Mouse (Mus musculus): ENCODE measurements around the gene Pip5k1a. TPM values are rescaled to one million over a fixed set of nuclear protein-coding genes. Genes with fewer than 3 reads are reported as not detected.
"Not testable (repeated sequence)": the region's sequence is repeated elsewhere in the genome, so short reads cannot be mapped to it uniquely, and the experiment has no call there.

The Pip5k1a gene
- total RNA-seq, 2 experiments from 2014 or later = 16.5 to 17.1 TPM

DNA sequence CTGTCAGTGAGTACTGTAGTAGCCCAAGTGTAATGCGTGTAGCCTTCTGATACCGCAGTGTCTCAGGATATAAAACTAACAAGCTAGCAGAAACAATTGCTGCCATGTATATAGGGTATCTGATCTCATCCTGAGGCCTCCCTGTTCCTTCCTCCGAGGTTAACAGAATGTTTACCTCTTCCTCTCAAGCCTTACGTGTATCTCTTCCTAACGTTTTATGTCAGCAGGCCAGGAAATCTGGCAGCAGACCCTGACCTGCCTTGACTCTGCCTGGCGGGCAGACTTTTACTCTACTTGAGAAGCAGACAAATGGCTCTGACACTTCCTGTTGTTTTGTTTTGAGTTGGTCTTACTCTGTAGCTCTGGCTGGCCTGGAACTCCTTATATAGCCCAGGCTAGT, 14.8 kb upstream of the Pip5k1a start:
- DNase-seq = no peak
- intact Hi-C loops (cut with DNase I) = no loop called here

DNA sequence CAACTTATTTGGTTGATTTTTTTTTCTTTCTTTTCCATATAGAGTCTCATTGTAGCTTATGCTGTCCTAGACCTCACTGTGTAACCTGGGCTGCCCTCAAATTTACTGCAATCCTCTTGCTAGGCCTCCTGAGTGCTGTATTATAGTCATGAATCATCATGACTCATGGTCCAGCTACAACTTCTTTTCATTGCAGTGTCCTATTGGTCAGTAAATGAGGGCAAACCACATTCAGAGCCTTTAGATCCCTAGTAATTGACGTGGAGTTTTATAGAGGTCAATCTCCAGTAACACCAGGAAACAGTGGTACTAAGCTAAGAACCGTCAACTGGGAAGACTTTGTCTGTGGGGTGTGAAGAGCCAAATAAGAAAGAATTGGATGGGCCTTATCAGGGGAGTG, 11.0 kb upstream of the Pip5k1a start:
- intact Hi-C loops (cut with DNase I) = no loop called here
- DNase-seq = no peak

DNA sequence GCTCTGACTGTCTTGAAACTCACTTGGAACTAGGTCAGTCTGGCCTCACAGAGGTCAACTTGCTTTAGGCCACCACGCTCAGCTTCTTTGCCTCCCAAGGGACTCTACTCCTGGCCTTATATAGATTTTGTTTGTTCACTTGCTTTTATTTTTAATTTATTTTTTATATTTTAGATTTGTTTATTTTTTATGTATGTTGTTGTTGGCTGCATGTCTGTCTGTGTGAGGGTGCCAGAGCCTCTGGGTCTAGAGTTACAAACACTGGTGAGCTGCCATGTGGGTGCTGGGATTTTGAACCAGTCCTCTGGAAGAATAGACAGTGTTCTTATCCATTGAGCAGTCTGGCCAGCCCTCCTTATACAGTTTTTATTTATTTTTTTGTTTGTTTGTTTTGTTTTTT, 6.0 kb upstream of the Pip5k1a start:
- no peak for DNase-seq
- intact Hi-C loops (cut with DNase I) = no loop called here

DNA sequence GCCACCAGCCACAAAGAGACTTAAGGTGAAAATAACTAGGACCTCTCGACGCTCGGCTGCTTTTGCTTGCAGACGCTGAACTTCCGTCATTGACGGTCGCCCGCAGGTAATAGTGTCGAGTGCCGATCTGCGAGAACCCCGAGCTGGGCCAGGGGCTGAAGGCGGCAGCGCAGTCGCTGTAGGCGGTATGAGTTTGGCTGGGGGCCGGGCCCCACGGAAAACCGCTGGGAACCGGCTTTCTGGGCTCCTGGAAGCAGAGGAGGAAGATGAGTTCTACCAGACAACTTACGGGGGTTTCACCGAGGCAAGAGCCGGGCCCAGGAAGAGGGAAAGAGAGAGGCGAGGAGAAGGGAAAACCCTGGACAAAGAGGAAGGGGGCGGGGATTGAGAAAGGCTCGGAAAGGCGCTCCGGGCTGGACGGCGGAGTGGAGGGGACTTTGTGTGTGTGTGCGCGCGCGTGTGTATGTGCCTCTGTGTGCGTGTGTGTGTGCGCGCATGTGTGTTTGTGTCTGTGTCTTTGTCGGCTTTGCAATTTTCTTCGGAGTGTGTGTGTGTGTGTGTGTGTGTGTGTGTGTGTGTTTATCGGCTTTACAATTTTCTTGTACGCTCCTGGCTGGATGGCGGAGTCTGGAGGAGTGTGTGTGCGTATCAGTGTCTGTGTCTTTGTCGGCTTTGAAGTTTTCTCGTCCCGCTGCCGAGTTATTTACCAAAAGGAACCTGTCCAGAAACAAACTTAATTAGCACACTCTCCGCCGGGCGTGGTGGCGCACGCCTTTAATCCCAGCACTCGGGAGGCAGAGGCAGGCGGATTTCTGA, 4.4 kb upstream of the Pip5k1a start, which contains the start of gene Vps72:
Gene Vps72 (plus strand): TSS at position 112 of the 816 bp plus-strand sequence.
- intact Hi-C loops (cut with DNase I) = loop anchor here (2.0 kb wide), 1 partner anchor 22 kb away; no protein-coding TSS in a partner anchor
- peak; percentile 89 to 92 for DNase-seq

DNA sequence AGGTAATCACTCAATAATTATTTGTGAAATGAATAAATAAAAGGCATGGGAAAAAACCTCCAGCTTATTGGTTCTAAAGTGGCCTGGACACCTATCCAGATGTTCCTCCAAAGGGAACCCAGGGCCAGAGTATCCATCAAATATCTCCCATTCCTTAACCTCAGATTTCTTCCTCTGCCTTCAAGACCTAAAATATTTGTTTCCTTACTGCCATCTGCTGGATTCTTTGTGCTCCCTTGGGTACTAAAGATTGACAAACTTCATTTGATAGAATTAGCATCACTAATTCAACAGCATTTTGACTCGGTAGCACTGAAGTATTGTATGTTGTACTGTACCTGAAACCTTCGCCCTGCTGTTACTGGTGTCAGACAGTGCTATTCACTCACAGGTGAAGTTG, 1.2 kb upstream of the Pip5k1a start:
- intact Hi-C loops (cut with DNase I) = no loop called here
- DNase-seq = no peak

DNA sequence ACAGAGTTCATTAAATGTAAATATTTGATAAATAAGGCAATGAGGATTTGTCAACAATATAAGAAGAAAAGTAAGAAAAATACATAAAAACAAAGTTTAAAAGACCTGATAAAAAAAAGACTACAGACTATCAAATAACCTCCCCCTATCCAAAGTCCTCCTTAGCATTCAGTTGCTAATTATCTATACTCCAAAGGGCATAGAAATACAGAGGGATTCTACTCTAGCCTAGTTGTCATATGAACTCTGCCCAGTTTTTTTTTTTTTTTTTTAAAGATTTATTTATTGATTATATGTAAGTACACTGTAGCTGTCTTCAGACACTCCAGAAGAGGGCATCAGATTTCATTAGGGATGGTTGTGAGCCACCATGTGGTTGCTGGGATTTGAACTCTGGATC, 578 bp upstream of the Pip5k1a start:
- DNase-seq; intact Hi-C loops (cut with DNase I): not testable (repeated sequence)

DNA sequence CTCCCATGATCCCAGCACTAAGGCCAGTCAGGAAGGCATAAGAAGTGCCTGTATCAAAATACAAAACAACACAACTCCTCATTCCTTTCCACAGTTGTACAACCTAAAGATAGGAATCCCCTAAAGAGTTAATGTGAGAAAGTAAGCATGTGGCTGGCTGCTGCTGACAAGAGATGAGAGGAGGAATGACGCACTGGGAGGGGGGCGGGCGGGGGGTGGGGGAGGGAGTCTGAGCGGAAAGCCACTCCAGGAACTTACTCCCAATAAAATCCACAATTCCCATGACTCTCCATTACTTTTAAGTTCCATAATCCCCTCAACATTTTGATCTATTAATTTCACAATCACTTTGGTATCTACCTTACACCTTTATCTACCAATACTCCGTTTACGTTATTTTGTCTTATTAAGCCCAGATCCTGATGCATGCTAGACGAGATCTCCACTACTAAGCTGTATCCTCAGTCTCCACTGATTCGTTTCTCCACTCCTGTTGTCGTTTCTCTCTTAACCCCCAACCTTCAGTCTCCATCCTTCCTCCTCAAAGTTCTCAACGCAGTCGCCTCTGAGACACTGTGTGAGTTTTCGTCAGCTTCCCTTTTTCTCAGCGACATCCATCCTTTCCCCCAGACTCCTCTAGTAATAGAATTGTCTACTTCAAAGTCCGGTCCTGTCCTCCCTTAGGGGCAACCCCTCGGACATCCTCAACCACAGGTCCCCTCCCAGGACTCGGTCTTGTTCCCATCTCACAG, 968 bp downstream of the Pip5k1a start:
- no peak for DNase-seq
- intact Hi-C loops (cut with DNase I) = no loop called here

DNA sequence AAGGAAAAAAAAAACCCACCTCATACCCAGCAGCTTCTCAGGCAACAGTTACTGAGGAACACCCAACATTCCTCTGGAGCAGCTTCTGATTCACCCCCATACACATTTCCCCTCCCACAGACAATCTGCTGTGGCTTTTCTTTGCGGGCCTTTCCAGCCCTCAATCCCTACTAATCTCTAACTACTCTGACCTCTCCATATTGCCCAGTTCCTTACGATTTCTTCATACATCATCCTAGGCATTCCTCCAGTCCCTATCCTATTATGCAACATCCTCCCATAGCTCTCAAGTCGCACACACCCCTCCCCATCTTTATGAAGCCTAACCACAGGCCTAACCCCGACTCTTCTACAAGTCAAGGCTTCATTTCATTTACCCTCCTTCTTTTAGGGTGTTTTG, 1.6 kb downstream of the Pip5k1a start:
- intact Hi-C loops (cut with DNase I) = no loop called here
- DNase-seq = no peak

DNA sequence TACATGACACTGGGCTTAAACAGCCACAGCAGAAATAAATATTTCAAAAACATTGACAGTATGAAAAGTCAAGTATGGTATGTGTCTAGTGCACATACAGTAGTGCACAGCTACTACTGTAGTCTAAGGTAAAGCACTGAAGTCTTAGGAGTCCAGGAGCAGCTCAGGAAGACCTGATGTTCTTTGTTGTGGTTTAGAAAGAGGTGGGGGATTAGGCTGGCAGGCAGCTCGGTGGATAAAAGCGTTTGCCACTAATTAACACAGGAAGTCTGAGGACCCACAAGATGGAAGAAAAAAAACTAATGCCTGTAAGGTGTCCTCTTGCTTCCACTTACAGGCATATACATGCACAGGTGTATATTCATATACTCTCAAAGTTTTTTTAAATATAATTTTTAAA, 5.9 kb downstream of the Pip5k1a start:
- no peak for DNase-seq
- intact Hi-C loops (cut with DNase I) = loop anchor here (5.0 kb wide), 1 partner anchor 54 kb away; no protein-coding TSS in a partner anchor

DNA sequence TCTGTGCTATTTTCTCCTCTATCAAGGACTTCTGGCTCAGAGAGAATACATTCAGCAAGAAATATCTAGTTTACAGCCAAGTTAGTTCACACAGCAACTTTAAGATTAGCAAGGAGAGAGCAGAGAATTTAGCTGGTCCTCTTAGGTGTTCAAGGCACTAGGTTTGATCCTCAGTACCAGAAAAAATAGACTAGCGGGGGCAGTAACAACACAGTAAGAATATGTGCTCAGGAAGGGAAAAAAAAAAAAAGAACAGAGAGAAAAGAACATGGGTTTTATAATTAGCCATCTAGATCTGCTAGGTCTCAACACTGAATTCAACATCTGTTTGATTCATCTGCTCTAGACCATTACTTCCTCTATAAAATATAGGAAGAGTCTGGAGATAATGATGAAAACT, 18.7 kb downstream of the Pip5k1a start:
- intact Hi-C loops (cut with DNase I) = no loop called here
- no peak for DNase-seq

DNA sequence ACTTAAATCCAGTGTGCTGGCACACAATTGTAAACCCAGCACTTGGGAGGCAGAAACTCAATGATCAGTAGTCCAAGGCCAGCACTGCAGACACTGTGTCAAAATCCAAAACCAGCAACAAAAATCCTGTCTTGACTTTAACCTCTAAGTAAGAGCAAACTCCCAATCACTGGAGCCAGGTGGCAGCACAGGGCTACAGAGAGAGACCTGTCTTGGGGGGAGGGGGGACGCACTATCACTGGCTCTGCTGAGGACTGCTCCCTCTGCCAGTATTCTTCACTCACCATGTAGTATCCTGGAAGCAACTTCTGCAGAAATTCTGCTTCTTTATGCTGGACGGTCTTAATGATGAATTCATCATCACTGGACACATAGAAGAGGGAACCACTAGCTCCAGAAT, 35.1 kb downstream of the Pip5k1a start:
- intact Hi-C loops (cut with DNase I) = no loop called here
- no peak for DNase-seq

DNA sequence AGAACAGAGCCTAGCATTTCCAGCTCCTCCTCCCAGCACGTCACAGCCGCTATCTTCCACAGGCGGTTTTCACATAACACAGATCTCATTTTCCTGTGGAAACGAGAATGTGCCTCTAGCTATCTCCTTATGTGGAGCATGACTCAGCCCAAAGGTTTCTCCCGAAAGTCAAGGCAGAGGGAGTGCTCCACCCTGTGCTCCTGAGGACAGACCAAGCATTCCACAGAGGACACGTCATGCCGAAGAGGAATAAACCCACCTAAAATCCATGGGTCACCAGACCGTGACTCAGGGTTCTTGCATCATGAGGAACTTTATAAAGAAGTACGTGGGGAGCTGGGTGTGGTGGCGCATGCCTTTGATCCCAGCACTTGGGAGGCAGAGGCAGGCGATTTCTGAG, 40.2 kb downstream of the Pip5k1a start:
- no peak for DNase-seq
- intact Hi-C loops (cut with DNase I) = no loop called here

DNA sequence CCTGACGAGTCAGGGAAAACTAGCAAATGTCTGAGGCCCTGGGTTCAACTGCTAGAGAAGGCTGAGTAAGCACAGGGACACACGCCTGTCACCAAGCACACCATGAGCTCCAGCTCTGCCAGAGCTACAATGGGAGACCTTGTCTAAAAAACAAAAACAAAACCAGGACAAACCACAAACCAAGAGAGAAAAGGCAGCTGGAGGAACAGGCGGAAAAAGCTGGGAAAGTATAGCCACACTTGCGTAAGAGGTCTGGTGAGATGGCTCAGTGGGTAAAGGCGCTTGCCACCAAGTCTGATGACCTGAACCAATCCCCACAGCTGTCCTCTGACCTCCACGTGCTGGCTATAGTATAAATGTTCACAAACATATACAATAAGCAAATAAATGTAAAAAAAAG, 40.6 kb downstream of the Pip5k1a start:
- intact Hi-C loops (cut with DNase I) = no loop called here
- DNase-seq = no peak

DNA sequence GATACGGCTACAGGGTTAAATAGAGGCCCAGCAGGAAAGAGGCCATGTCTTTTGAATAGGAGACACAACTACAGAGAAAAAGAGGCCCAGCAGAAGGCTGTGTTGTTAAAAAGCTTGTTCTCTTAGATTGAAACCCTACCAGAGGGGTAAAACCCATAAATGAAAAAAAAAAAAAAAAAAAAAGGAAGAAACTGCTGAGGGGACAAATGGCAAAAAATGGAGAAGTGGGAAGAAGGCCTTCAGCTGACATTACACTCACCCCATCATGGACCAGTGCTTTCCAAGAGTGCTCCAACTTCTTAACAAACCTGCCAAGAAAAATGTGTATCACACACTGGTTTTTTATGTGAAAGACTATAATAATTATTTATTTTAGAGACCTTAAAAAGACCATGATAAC, 41.2 kb downstream of the Pip5k1a start:
- intact Hi-C loops (cut with DNase I) = no loop called here
- DNase-seq = no peak

DNA sequence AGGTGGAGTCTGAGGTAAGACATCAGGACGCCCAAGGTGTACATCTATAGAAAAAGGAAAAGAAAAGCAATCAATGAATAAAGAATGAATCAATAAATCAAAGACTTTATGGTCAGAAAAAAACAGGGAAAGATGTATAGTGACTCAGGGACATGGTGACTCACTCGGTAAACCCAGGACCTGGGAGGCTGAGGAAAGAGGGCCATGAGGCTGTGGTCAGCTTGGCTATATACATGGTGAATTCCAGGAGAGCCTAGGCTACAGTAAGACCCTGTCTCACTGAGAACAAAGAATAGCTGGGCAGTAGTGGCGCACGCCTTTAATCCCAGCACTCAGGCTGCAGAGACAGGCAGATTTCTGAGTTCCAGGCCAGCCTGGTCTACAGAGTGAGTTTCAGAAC, 43.0 kb downstream of the Pip5k1a start:
- intact Hi-C loops (cut with DNase I) = no loop called here
- DNase-seq = no peak

DNA sequence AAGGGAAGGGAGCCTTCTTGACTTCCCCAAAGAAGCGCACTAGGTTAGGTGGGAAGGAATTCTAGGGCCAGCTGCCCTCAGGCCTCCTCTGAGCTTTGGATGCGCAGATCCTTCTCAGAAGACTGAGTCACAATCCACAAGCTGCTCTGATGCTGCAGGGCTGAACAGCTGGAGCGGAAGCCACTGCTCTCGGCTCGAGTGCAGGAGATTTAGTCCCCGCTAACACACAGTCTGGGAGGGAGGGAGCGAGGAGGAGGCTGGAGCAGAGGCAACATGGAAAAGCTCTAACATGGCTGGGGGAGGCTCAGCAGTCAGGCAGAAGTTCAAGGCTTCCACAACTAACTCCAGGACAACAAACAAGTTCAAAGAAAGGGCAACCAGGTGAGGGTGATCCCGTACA, 48.7 kb downstream of the Pip5k1a start:
- no peak for DNase-seq
- intact Hi-C loops (cut with DNase I) = loop anchor here (10.0 kb wide), 1 partner anchor 207 kb away; no protein-coding TSS in a partner anchor

DNA sequence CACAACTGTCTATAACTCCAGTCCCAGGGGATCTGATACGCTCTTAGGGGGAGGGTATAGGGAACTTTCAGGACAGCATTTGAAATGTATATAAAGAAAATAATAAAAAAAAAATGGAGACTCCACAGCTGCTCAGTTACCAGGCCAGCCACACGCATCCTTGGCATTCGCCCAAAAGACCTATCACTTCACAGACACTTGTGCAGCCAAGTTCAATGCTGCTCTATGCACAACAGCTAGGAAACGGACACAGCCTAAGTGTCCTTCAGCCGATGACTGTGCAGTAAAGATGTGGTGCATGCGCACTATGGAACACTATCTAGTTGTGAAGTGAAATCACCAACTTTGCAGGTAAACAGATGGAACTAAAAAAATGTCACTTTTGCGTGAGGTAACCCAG, 50.5 kb downstream of the Pip5k1a start:
- DNase-seq = no peak

DNA sequence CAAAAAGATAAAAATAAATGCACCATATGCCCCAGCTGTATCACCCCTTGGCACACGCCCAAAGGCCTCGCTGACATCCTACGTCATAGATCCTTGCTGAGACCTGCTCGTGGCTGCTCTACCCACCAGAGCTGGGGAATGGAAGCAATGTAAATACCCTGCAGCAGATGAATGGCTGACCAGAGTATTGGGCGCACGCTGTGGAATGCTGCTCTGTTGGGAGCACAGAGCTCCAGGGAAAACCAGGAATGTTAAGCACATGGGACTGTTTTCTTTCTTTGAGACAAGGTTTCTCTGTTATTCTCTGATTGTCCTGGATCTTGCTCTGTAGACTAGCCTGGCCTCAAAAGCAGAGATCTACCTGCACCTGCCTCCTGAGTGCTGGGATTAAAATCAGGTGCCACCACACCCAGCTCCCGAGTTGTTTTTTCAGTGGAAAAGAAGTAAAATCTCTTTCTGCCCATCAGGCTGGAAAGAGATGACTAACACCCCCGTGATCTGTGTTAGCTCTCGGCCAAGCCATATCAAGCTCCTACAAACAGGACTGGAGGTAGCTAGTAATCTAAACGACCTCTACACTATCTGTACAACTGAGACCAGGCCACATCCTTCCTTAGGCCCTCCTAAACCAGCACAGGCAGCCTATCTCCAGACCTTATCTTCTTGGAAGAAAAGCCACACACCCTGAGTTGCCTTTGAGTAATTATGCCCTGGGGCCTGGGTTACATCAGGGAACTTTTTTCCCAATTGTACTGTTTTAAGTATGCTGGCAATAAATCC, 52.1 kb downstream of the Pip5k1a start:
- intact Hi-C loops (cut with DNase I) = loop anchor here (10.0 kb wide), 1 partner anchor 210 kb away; no protein-coding TSS in a partner anchor
- DNase-seq = no peak

More for the DNA sequence above, 50.5 kb downstream of the Pip5k1a start:
- intact Hi-C loops (cut with DNase I) = loop anchor here (10.0 kb wide), 1 partner anchor 209 kb away; no protein-coding TSS in a partner anchor

DNA sequence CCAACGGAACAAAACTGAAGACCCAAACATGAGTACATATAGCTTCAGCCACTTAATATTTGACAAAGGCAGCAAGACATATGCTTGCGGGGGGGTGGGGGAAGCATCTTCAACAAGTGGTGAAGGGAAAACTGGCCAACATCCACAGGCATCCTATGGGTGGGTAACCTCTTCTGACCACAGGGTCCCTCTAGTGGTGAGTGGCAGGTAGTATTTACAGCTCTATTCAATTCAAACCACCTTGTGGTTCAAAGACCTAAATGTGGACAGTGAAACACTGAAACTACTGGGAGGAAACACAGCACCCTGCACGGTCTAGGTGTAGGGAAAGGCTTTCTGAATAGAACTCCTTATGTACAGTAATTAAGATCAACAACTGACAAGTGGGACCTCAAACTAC, 53.0 kb downstream of the Pip5k1a start:
- intact Hi-C loops (cut with DNase I) = loop anchor here (10.0 kb wide), 1 partner anchor 211 kb away; no protein-coding TSS in a partner anchor
- no peak for DNase-seq

DNA sequence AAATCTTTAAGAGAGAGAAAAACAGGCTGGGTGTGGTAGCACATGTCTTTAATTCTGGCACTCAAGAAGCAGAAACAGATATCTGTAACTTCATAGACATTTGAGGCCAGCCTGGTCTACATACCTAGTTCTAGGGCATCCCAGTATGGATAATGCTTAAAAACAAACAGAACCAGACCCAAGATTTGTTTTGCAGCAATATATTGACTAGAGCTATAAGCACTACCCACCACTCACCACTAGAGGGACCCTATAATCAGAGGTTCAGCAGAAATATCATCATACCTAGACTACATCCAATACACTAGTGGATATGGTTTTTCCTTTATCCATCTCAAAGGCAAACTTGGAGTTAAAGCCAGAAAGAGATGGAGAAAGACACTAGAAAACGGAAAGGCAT, 53.8 kb downstream of the Pip5k1a start:
- intact Hi-C loops (cut with DNase I) = loop anchor here (10.0 kb wide), 1 partner anchor 212 kb away; no protein-coding TSS in a partner anchor
- DNase-seq = peak in 1 of 2 experiments; percentile 30

DNA sequence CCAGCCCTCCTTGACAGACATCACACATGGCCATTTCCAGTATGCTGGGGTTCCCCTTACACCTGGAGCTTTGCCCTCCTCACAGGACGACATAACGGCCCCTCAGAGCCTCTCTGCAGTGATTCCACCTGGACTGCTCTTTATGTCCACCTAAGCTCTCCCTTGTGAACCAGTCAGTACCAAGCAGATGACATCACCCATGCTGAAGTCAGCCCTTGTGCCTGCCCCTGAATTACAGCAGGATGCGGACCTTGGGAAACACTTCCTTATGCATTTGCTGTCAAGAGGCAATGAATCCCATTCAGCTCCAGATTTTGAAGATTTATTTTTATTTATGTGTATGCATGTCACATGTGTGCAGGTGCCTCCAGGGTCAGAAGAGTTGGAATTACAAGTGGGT, 58.8 kb downstream of the Pip5k1a start:
- intact Hi-C loops (cut with DNase I) = loop anchor here (5.0 kb wide), 1 partner anchor 54 kb away; no protein-coding TSS in a partner anchor
- DNase-seq = no peak

Data from heart, postnatal 36 days (tissue).